Mouse (Mus musculus) heart, embryonic 12.5 days (tissue): ENCODE measurements at regions not wholly inside any gene's neighbourhood (a gene's known extent, or its start where the extent isn't known, plus 50 kb on each side); places are given as distances from the start of the nearest gene placed in this dataset.

Experiments used
- ATAC-seq: fragments of 200-750 bp; cut with Nextera tagmentation; 2 replicates; pipeline ENCODE4 v1.8.0; 2017; ENCODE audit warnings: moderate TSS enrichment, moderate library complexity; ENCODE audit not compliant: insufficient number of reproducible peaks, low FRiP score
- H3K27ac ChIP-seq: fragments of 300-500 bp; sonication (generic); 2 replicates; pipeline ENCODE4 v1.5.1; 2016; ENCODE audit warnings: mild to moderate bottlenecking, moderate library complexity; ENCODE audit not compliant: poor library complexity, severe bottlenecking
- H3K27me3 ChIP-seq: fragments of 300-500 bp; sonication (generic); replicated peaks from 2 replicates; pipeline ENCODE4 v1.6.1; 2016; ENCODE audit warnings: mild to moderate bottlenecking, moderate library complexity
- H3K36me3 ChIP-seq: fragments of 300-500 bp; sonication (generic); 2 replicates; pipeline ENCODE4 v1.6.1; 2016; ENCODE audit warnings: mild to moderate bottlenecking, moderate library complexity
- H3K4me1 ChIP-seq: fragments of 300-500 bp; sonication (generic); replicated peaks from 2 replicates; pipeline ENCODE4 v1.6.1; 2016; ENCODE audit warnings: mild to moderate bottlenecking
- H3K4me2 ChIP-seq: fragments of 300-500 bp; sonication (generic); 2 replicates; pipeline ENCODE4 v1.6.1; 2016; ENCODE audit warnings: mild to moderate bottlenecking, moderate library complexity
- H3K4me3 ChIP-seq: fragments of 300-500 bp; sonication (generic); 2 replicates; pipeline ENCODE4 v1.5.1; 2016; ENCODE audit warnings: mild to moderate bottlenecking
- H3K9ac ChIP-seq: fragments of 300-500 bp; sonication (generic); 2 replicates; pipeline ENCODE4 v1.6.1; 2016; ENCODE audit warnings: mild to moderate bottlenecking, moderate library complexity
- H3K9me3 ChIP-seq: fragments of 300-500 bp; sonication (generic); replicated peaks from 2 replicates; pipeline ENCODE4 v1.6.1; 2016; ENCODE audit warnings: mild to moderate bottlenecking, moderate library complexity
- WGBS: fragments of 180-500 bp; shearing (Covaris S2); methylation state at CpG from one replicate; pipeline ENCODE4 v1.1.7; 2016; 5-methylcytosine and 5-hydroxymethylcytosine counted together

DNA sequence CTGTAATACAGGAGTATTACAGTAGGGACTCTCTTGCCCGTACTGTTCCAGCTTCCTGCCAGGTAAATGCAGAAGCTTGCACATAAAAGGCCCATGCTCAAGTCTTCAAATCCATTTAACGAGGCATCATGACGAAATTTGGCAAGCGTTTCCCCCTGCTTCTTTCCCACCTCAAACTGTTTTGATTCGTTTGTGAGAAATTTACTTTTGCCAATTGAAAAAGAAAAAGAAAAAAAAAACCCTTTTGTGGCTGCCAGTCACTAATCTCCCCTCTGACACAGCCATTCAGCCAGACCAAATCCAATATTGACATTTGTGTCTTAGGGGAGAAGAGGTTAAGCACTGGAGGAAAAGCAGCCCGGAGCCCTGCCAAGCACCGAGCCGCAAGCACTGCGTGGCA, 110.0 kb downstream of the Id4 start:
- H3K9me3 ChIP-seq, result no peaks in the 10 kb centered on the region
- no peak overlapping the region for H3K27ac ChIP-seq
- no peaks in the 10 kb centered on the region for H3K27me3 ChIP-seq
- no peak overlapping the region for H3K4me2 ChIP-seq
- no peak overlapping the region for H3K9ac ChIP-seq
- H3K4me1 ChIP-seq, result no peaks in the 10 kb centered on the region
- H3K36me3 ChIP-seq, result no peaks in the 10 kb centered on the region
- WGBS, result 75% methylated on average over 9 of the region's 9 CpGs
- ATAC-seq, result no peak
- H3K4me3 ChIP-seq, result no peak overlapping the region

DNA sequence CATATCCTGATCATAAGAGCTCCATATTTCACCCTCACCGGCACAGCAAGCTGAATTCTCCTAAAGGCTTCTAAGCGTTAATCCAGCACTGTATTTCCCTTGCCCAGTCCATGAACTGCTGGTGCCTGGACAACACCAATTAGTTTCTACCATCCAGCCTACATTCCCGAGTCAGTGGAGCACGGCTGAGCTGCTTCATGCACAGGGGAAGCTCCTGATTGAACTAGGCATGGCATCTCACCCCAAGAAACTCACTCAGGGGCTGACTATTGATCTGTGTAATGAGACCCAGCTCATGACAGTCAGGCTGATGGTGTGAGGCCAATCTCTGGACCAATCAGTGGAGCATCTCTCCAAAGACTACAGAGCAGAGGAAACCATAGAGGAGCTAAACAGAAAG, 115.4 kb downstream of the Id4 start:
- Histone ChIP-seq H3K27me3 (no peaks in the 10 kb centered on the region), H3K9me3 (no peaks in the 10 kb centered on the region), H3K4me2 (no peak overlapping the region), H3K36me3 (no peaks in the 10 kb centered on the region), H3K4me3 (no peak overlapping the region), H3K27ac (no peak overlapping the region), H3K9ac (no peak overlapping the region), H3K4me1 (no peaks in the 10 kb centered on the region)
- WGBS, result 78% methylated on average over 4 of the region's 4 CpGs
- no peak for ATAC-seq

DNA sequence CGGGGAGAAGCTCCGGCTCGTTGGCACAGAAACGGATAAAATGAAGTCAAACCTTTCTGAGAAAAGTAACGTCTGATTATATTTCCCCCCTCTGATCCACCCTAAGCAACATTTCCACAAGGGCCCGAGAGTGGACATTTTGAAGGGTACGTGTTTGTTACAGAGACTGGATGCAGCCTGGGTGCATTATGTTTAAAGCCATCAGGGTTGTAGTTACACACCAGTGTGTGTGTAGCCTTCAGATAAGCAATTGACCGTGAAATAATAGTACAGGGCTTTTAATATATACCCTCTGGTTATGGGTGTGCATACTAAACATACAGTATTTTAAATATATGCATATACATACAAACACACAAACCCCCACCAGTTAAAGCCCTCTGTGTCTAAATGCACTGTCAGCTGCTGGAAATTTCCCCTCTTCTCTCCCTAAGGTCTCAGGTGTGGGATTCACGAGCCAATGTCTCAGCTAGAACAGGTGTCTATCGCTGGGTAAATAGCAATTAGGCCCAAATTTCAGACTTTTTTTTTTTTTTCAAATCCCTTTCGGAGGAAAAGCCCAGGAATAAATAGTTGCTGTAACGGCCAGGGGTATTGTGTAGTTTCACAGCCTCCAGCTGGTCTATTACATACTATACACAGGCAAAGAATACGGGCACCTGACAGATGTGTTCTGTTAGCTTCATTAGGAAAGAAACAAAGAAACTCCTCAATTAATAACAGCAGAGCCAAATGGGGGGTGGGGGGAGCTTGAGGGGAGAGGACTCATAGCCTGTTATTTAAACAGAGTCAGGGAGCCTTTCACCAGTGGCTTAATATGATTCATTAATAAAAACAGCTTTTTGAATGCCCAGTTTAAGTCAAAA, 122.8 kb downstream of the Id4 start:
- no peaks in the 10 kb centered on the region for H3K27me3 ChIP-seq
- ATAC-seq, result no peak

DNA sequence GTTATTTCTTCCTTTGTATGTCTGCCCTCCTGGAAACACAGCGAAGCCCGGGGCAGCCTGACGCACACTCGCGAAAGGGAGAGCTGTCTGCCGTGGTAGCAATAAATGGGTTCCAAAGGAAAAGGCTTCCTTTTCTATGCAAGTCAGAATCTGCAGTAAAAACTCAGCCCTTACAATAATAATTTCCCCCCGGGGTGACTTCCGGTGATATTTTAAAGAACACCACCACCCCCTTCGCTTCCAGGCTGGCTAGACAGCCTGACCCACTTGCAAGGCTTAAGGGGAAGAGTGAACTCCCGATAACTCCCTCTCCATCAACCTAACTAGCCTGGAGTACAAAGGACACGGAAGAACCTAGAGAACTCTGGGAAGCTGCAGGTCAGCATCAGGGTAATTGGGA, 123.9 kb downstream of the Id4 start:
- Histone ChIP-seq H3K4me1 (no peaks in the 10 kb centered on the region), H3K9me3 (no peaks in the 10 kb centered on the region), H3K9ac (no peak overlapping the region), H3K27ac (no peak overlapping the region), H3K27me3 (no peaks in the 10 kb centered on the region), H3K4me3 (no peak overlapping the region), H3K4me2 (no peak overlapping the region), H3K36me3 (no peaks in the 10 kb centered on the region)
- 70% methylated on average over 11 of the region's 11 CpGs for WGBS
- no peak for ATAC-seq

More for the DNA sequence above, 122.8 kb downstream of the Id4 start:
- Histone ChIP-seq H3K27ac (no peak overlapping the region), H3K9me3 (no peaks in the 10 kb centered on the region), H3K4me2 (no peak overlapping the region), H3K36me3 (no peaks in the 10 kb centered on the region), H3K4me3 (no peak overlapping the region), H3K9ac (no peak overlapping the region), H3K4me1 (no peaks in the 10 kb centered on the region)
- WGBS, result 76% methylated on average over 13 of the region's 13 CpGs

DNA sequence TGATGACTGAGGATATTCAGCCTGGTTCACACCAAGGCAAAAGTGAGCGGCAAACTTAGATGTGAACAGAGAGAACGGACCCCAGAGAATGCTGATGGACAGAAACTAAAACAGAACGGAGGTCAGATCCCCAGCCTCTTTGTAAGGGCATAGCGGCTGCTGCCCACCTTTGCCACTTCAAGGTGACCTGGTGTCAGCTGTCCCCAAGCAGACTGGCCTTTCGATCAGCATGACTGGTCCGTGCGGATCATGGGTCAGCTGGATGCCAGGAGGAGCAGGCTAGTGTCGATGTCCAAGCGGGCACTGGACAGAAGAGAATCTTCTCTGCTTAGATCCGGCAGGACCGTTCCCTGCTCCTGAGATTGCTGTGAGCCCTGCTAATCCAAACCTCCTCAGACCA, 122.1 kb downstream of the Zfp169 start:
- Histone ChIP-seq H3K4me2 (no peak overlapping the region), H3K27me3 (no peaks in the 10 kb centered on the region), H3K9me3 (no peaks in the 10 kb centered on the region), H3K4me1 (no peaks in the 10 kb centered on the region), H3K27ac (no peak overlapping the region), H3K9ac (no peak overlapping the region), H3K36me3 (no peaks in the 10 kb centered on the region), H3K4me3 (no peak overlapping the region)
- ATAC-seq, result no peak
- 82% methylated on average over 11 of the region's 11 CpGs for WGBS

DNA sequence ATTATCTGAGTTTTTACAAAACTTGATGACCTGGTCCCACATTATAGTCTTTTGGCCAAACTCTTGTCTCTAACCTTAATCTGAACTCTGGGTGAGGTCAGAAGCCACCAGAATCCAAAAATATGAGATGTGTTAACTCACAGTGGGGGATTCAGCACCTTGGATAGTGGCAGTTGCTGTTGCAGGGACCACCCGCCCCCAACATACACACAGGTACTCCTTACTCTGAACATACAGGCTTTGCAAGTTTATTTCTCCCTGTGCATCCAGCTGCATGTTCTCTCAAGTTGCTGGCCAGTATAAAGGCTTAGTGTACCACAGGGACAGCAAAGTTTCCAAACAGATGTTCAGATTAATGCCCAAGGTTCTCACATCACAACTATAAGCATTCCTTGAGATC, 115.5 kb downstream of the Zfp169 start:
- no peak overlapping the region for H3K4me2 ChIP-seq
- H3K36me3 ChIP-seq, result no peaks in the 10 kb centered on the region
- no peak overlapping the region for H3K9ac ChIP-seq
- WGBS, result 4% methylated on average over 1 of the region's 1 CpGs
- H3K27me3 ChIP-seq, result 0 out of 2 replicates have a peak, but pooled peaks cover 4% of the 10 kb centered on the region
- H3K4me3 ChIP-seq, result no peak overlapping the region
- H3K27ac ChIP-seq, result no peak overlapping the region
- ATAC-seq, result no peak
- H3K9me3 ChIP-seq, result no peaks in the 10 kb centered on the region
- H3K4me1 ChIP-seq, result peaks cover 7% of the 10 kb centered on the region; the same call in 1 of the 2 replicates

DNA sequence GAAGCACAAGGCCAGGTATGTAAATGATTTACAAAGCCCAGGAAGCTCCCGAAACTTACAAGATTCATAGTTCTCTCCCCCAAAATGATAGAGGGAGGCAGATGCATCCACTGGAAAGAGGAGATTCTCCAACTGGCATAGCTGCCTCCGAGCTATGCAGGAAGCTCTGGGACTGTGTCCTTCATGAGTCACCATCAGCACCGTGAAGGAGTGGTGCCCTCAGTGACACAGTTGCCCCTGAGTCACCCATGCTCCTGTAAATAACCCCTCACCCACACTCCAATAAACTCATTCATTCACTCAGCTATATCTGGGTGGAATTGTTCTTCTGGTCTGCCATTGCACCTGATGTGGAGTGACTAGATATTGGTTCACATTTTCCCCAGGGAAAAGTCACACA, 114.6 kb downstream of the Zfp169 start:
- 0 out of 2 replicates have a peak, but pooled peaks cover 4% of the 10 kb centered on the region for H3K27me3 ChIP-seq
- no peaks in the 10 kb centered on the region for H3K9me3 ChIP-seq
- WGBS, result 69% methylated on average over 3 of the region's 3 CpGs

DNA sequence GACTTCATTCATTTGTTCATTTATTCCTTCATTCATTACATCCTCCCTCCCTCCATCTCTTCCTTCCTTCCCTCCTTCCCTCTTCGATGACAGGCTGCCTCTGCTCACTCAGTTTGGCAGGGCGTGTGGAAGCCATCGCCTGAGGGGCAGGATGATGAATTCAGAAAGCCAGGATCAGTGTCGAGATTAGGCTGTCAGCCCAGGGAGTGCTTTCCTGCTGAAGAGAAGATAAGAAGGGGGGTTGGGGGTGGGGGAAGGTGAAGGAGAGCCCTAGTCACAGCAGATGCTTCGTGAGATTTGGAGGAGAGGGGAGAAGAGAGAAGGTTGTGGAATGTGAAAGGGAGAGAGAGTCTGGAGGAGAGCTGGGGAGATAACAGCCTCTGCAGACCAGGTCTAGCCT, 110.9 kb downstream of the Zfp169 start:
- ATAC-seq, result no peak
- H3K9ac ChIP-seq, result no peak overlapping the region
- H3K4me2 ChIP-seq, result no peak overlapping the region
- WGBS, result 2% methylated on average over 5 of the region's 5 CpGs
- no peak overlapping the region for H3K4me3 ChIP-seq
- no peaks in the 10 kb centered on the region for H3K9me3 ChIP-seq
- no peaks in the 10 kb centered on the region for H3K36me3 ChIP-seq
- peaks cover 7% of the 10 kb centered on the region; the same call in 1 of the 2 replicates for H3K4me1 ChIP-seq
- no peak overlapping the region for H3K27ac ChIP-seq
- 0 out of 2 replicates have a peak, but pooled peaks cover 4% of the 10 kb centered on the region for H3K27me3 ChIP-seq

More for the DNA sequence above, 114.6 kb downstream of the Zfp169 start:
- H3K36me3 ChIP-seq, result no peaks in the 10 kb centered on the region
- H3K27ac ChIP-seq, result no peak overlapping the region
- H3K4me2 ChIP-seq, result no peak overlapping the region
- H3K4me1 ChIP-seq, result peaks cover 7% of the 10 kb centered on the region; the same call in 1 of the 2 replicates
- no peak for ATAC-seq
- H3K9ac ChIP-seq, result no peak overlapping the region
- no peak overlapping the region for H3K4me3 ChIP-seq

DNA sequence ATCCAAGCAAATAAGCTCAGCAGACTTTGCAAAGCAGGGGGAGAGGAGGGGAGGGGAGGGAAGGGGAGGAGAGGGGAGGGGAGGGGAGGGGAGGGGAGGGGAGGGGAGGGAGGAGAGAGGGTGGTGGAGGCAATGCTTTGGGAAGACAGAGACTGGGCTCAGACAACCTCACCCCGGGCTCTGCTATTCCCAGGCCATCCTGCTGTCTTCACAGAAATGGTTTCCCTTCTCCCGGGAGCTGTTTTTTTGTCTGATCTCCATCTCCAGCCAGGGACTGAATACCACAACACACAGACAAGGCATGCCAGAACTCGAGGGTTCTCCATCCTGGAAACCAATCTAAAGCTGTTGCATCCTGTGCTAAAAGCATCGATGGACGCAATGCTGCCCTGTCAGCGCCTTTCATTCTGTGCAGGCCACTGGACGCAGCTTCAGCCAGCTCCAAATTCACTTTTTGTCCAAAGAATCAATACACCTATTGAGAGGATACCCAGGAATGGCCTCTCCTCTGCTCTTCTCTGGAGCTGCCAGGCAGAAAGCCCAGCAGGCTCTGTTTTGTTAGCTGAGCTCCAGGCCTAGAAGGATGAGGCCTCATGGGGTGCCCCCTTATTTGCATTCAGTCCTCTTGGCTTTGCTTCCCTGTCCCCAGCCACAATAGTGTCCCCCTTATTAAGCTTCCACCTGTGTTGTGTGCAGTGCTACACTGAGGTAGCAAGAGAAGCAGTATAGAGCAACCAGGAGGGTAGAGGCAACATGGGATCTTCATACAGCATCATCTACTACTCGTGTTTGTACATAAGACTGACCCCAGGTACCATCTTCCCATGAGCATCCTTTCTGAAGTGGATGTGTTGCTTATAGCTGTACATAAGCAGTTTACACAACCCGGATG, 90.6 kb downstream of the Zfp169 start:
- ATAC-seq, result no peak
- H3K9me3 ChIP-seq, result no peaks in the 10 kb centered on the region
- no peak overlapping the region for H3K27ac ChIP-seq
- H3K4me2 ChIP-seq, result no peak overlapping the region
- H3K36me3 ChIP-seq, result no peaks in the 10 kb centered on the region
- H3K4me3 ChIP-seq, result no peak overlapping the region
- no peaks in the 10 kb centered on the region for H3K4me1 ChIP-seq
- 42% methylated on average over 9 of the region's 9 CpGs for WGBS
- no peak overlapping the region for H3K9ac ChIP-seq
- no peaks in the 10 kb centered on the region for H3K27me3 ChIP-seq

DNA sequence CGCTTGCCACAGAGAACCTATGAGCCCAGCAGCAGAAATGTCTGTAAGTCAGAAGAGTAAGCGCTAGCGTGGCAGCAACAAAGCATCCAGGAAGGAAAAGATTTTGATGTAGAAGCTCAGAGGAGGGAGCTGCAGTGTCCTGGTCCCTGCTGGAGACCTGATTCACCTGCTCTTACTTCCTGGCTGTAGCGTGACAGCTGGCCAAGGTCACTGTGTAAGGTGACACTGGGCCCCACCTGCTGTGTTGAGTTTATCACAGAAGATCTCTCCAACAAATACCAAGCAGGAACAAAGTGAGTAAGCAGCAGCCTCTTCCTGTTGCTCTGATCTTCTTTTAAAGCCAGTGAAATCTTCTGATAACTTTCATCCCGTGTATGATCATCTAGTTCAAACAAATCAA, 86.4 kb downstream of the Zfp169 start:
- ATAC-seq, result no peak
- H3K36me3 ChIP-seq, result no peaks in the 10 kb centered on the region
- 61% methylated on average over 5 of the region's 5 CpGs for WGBS
- H3K4me1 ChIP-seq, result no peaks in the 10 kb centered on the region
- H3K9ac ChIP-seq, result no peak overlapping the region
- H3K9me3 ChIP-seq, result peaks cover 4% of the 10 kb centered on the region; the same call in 1 of the 2 replicates
- no peak overlapping the region for H3K4me2 ChIP-seq
- H3K4me3 ChIP-seq, result no peak overlapping the region
- no peak overlapping the region for H3K27ac ChIP-seq
- H3K27me3 ChIP-seq, result no peaks in the 10 kb centered on the region

DNA sequence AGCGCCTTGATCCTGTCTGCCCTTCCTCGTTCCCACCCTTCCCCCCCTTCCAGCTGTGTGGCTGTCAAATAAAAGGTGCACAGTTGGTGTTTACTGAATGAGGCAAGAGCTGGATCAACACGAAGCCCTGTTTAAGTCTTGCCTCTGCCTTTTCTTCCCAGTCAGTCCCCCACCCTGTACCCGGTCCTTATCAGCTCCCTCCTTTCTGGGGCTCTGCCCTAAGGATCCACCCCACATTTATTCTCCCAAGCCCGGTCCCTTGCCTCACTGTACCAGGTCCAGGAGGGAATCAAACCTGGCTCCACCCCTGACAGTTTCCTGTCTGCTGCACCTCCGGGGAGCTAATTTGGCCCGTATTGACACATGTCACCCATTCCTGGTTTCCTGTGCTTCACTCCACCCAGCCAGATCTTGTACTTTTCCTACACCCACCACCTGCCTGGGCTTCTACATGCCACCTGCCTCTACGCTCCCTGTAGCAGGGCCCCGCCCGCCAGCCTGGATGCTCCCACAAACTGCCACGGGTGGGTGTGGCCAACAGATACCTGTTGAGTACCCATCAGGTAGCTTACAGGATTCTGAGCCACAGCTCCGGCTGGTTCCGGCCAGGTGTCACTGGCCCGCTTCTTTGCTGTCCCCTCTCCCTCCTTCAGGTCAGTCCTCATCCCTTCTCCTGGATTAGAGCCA, 76.4 kb downstream of the Zfp169 start:
- Histone ChIP-seq H3K27ac (no peak overlapping the region), H3K27me3 (no peaks in the 10 kb centered on the region), H3K4me1 (no peaks in the 10 kb centered on the region; the same call in 1 of the 2 replicates), H3K9ac (no peak overlapping the region), H3K4me2 (no peak overlapping the region), H3K4me3 (no peak overlapping the region), H3K9me3 (no peaks in the 10 kb centered on the region), H3K36me3 (no peaks in the 10 kb centered on the region)
- WGBS, result 52% methylated on average over 14 of the region's 14 CpGs
- ATAC-seq, result no peak
